Mouse (Mus musculus): Measurements from ENCODE around the gene Mss51.
A peak's percentile ranks its signal among the peaks of the same experiment; 100 is the strongest.

The Mss51 gene

DNA sequence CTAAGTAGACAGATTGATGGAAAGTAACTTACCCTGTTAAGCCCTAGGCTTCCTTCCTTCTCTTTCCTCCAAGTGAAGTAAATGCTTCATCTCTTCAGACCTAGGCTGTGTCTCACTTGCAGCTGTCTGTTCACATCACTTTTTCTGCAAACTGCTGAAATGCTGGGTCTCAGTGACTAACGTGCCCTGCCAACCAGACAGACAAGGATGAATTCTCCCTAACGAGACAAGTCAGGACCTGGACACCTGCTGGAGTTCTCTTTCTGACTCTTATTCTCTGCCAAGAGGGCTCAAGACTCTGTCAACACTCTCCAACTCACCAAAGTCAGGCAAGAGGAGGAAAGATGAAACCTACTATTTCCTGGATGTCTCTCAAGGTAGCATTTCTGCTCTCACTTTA is at the start of gene Mss51:
TSS of gene Mss51 (minus strand) at position 299 of the 400 bp plus-strand sequence.
- DNase-seq = no peak

DNA sequence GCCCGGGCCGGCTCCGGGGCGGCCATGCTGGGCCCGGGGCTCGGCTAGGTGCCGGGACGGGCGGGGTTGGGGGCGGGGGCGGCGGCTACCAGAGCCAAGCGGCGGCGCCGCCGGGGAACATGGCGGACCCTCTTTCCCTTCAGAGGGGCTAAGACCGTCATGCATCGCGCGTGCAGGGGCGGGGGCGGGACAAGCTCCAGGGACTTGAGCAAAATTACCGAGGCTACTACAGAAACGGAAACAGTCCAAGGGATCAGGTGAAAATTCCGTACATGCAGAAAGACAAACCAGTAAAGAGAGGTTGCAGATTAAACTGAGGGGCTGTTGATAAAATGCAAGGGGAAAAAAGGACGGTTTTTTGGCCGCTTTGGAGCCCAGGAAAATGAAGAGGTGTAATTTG is 49.7 kb upstream of the Mss51 start, which contains the start of gene Ppp3cb:
TSS of gene Ppp3cb (minus strand) at position 159 of the 400 bp plus-strand sequence.
- peak; percentile 86 for DNase-seq

DNA sequence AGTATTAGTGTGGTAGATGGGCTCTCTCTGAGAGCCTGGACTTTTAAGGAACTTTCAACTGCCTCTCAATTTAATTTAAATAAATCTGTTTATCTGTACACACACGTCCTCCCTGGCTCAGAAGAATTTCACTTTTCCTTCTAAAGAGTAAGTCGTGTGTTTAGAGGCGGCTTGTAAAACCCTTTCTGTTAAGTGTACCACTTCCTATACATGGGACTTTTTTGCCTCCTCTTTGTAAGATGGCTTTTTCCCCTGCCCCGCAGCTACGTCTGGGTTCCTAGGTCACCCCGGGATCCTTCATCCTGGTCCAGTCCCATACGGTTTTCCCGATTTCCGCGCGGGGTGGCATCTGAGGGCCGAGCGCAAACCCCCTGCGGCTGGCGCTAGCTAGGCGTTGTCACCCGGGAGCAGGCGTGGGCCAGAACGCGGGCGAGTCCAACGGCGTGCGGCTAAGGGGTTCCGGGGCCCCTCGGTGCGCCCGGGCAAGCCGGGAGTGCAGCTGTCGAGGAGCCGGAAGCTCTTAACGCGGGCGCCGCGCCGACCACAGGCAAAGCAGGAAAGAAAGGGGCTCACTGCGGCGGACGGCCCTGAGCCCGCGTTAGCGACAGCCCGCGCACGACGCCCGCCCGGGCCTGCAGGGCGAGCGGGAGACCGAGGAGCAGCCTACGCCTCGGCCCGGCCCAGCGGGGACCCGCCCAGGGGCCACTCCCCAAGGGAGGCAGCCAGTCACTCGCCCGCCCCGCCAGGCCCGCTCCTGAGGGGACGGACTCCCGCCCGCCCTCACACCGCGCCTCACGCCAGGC is 49.0 kb upstream of the Mss51 start:
- peak; percentile 74 to 79 for DNase-seq

DNA sequence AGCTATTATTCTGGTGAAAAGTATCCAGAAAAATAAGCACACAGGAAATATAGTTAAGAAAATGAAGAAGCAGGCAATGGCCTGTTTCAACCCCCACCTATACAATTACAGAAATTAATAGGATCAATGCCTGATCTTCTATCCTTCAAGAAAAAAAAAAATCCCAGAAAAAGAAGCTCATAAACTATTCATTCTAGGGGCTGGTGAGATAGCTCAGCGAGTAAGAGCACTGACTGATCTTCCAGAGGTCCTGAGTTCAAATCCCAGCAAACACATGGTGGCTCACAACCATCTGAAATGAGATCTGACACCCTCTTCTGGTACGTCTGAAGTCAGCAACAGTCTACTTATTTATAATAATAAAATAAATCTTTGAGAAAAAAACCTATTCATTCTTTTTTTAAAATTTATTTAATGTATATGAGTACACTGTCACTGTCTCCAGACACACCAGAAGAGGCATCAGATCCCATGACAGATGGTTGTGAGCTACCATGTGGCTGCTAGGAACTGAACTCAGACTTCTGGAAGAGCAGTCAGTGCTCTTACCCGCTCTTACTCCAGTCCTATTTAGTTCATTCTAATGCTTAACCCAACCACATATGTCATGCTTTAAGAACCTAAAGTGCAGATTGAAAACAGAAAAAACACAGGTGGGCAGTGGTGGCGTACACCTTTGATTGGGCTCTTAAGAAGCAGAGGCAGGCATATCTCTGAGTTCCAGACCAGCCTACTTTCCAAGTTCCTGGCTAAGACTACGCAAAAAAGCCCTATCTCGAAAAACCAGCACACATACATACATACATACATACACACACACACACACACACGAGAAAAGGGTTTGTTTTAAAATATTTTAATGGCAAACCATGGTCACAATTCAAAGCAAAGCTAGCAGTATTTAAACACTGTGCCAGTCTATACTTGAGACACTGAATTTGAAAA is 48.0 kb upstream of the Mss51 start:
- DNase-seq = no peak

DNA sequence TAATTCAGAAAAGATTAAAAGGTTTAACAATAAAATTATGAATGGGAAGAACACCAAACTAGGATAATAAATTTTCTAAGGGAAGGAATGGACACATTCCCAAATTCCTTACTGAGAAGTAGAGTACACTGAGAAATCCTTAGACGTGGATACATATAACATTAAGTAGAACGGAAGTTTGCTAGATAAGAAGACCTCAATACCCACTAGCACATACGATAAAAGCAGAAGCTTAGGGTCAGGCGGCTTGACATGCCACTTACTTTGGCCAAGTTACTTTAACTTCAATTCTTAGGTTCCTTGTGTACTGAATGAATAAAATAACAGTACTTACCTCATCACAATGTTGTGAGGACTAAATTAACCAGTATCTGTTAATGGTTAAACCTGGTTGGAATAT is 32.9 kb upstream of the Mss51 start:
- no peak for DNase-seq

DNA sequence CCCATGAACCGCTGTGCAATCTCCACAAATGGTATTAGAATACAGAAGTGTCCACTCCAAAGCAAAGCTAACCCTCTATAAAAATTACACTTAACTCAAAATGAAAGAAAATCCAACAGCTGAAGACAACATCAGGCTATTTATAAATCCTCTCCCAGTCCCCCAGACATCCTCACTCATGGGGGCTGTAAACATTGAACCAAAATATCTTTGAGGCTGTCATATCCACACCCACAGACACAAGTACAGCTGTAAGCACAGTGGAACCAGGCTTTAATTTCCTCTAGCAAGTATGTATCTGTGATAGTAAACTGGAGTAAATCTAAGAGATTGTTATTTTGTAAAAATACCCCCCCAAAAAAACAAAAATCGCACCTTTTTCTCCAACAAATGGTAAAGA is 23.5 kb upstream of the Mss51 start:
- DNase-seq = no peak

DNA sequence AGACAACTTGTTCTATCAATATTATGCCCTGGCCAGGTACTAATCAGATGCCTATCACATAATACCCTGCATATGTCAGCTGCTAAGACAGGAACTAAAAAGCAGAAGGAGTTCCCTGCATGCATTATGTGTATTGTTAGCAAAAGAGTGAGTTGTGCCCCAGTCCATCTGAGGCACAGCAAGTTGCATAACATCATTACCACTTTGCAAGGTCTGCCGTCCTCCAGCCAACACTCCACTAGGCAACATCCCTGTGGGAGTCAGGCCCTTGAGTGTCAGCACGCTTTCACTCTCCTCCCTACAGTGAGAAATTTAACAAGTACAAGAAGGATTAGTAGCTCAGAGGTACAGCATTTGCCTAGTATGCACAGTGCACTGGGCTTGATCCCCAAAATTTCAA is 11.7 kb upstream of the Mss51 start:
- DNase-seq = no peak

DNA sequence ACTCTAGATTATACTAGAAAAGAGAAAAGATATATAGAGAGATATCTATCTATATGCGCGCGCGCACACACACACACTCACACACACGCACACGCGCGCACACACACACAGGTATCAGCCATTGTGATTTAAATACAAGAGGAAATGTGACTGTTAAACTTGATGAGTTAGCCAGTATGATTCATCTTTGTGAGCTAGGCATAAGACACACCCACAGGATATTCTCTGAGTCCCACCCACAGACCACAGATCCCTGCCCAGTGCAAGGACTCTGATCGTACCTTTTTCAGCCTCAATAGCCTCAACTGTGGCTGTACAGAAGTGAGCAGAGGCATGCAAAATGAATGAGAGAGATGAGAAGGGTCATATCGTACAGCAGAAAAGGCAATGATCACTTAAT is 6.3 kb upstream of the Mss51 start:
- no peak for DNase-seq

DNA sequence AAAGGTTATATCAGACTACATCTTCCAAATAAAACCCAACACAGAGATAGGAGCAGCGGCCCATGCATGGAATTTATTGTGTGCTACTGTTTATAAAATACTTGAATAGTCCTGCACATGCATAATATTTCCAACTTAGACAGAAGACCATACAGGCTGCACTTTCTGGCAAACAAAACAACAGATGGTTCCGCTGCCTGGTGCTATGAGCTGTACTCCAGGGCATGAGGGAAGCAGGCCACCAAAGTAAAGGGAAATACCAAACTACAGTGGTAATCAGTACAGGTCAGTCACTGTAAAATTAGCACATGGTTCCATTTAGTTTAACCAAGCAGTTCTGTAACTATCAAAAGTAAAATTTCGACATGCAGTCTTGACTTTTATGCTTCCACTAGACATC is 3.3 kb upstream of the Mss51 start:
- peak in 1 of 2 experiments; percentile 26 for DNase-seq

DNA sequence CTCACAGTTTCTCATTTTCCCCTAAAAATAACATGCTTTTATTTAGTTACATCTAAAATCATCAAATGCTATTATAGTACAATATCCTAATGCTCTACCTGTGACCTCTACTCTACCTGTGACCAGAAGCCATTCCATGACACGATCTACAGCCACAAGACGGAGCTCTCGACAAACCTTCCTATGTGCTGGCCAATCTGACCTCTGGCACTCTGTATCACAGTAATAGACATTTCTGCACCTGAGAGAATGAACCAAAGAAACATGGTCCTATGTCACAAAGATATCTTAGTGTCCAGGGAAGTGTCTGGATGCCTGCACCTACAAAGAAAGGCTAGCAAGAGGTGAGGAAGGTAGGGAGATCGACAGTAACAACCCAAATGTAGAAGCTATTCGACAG is 10.7 kb downstream of the Mss51 start:
- no peak for DNase-seq

DNA sequence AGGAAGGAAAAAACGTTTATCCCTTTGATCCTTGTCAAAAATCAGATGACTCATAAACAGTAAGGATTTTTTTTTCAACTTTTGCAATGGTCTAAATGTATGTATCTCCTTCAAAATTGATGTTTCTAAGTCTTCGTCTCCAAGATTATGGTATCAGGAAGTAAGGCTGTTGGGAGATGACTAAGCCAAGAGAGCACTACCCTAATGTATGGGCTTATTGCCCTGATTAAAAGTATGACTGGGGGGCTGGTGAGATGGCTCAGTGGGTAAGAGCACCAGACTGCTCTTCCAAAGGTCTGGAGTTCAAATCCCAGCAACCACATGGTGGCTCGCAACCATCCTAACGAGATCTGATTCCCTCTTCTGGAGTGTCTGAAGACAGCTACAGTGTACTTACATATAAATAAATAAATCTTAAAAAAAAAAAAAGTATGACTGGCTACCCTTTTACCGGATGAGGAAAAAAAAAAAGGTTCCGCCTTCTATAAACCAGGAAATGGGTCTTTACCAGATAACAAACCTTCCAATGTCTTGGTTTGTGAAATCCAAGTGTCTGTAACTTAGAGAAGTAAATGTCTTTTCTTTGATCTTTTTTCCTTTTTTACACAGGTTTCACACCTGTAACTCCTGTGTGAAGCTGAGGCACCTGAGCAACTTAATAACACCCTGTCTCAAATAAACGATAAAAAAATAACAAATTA is 14.5 kb downstream of the Mss51 start:
- no peak for DNase-seq

DNA sequence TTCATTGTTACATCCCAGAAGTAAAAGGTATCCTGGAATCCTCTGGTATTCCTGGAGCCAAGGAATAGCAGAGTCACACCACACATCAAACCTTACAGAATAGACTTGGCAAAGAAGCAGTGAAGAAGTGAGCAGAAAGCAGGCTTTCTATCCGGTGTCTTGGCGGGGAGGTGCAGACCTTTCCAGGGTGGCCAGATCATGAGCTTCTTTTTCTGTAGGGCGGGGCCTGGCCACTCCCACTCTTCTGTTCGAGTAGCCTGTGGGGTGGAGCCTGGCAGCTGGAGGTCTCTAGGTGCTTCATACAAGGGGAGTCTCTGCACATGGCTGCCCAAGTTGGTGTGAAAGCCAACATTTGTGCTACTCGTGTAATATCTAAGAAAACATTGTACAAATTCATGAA is 15.5 kb downstream of the Mss51 start:
- DNase-seq = peak in 1 of 2 experiments; percentile 16

DNA sequence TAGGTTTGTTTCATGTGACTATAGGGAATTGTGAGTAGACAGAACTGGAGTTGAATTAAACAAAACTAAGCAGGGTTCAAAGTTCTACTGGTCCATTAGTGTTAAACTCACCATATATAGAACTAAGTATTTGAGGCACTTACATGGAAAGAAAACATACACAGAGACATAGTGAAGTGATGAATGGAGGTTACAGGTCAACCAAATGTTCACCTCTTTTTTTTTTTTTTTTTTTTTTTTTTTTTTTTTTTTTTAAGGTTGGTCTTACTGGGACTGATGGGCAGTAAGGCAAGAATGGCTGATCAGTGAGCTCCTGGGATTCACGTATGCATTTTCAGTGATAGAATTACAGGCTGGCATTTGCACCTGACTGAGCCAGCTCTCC is 16.5 kb downstream of the Mss51 start:
- no peak for DNase-seq

DNA sequence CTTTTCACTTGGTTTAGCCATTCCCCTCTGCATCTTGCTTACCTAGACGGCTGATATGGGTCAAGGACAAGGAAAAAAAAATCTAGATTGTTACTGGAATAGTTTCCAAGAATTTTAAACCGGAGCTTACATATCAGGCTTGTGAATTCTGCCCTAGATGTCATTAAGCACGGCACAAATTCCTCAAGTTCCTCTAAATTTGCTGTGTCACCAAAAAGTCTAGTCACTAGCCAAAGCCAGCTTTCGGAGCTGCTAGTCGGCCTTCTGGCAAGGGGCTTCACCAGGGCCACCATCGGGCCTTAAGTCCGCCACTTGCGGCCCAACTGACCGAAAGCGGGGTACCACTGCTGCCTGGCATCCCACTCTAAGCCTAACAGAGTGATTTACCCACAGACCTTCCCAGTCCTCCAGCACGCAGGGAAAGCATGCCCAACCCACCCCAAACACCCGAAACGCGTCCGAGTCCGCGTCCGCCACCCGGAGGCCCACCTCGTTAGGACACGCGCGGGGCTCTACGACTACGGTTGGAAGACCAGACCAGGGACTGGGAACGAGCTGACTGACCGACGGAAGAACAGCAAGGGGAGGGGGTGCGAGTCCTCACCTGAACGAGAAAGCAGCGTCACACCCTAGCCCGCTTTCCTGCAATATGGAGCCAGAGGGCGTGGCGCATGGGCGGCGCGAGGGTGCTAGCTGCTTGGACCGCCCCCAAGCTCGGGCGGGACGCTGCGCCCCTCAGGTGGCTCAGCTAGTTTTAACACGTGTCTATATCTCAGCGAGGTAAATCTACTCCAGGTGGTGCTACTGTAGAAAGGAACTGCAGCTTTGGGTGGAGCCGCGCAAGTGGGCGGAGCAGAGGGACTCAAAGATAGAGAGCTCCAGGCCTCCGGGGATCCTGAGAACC is 17.2 kb downstream of the Mss51 start, which contains the start of gene Anxa7:
TSS of gene Anxa7 (minus strand) at position 843 of the 904 bp plus-strand sequence.
- peak; percentile 70 to 74 for DNase-seq

DNA sequence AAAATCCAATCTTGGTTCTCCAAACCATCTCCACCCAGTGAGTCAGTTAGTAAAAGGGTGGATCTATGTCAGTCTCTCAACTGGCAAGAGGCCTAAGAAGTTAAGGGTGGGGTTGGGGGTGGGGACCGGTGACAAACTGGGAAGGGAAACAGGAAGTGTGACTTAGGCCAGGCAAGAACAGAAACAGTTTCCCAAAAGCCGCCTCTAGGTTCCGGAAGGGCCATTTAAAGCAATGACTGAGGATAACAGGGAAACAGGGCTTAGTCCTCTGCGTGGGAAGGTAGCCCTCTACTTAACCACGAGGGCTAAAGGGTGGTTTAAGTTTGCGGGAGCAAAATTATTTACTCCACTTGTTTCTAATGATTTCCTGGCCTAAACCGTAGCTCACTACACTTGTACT is 17.9 kb downstream of the Mss51 start:
- DNase-seq = no peak

DNA sequence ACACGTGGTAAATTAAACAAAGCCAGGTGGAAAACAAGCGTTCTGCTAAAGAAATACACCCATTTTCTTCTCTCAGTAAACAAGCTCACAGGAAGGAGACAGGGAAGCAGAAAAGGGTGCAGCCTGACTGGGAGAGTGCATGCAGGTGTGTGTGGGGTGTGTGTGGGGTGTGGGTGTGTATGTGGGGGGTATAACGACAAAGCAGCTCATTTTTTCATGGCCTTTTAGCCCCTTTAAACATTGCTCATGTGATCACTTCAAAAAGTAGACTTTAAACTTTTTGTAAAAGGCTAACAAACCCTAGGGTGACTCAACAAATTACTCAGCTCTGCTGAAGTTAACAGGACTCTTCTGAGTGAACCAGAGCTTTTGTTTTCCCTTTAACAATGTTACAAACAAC is 18.3 kb downstream of the Mss51 start:
- DNase-seq = no peak

DNA sequence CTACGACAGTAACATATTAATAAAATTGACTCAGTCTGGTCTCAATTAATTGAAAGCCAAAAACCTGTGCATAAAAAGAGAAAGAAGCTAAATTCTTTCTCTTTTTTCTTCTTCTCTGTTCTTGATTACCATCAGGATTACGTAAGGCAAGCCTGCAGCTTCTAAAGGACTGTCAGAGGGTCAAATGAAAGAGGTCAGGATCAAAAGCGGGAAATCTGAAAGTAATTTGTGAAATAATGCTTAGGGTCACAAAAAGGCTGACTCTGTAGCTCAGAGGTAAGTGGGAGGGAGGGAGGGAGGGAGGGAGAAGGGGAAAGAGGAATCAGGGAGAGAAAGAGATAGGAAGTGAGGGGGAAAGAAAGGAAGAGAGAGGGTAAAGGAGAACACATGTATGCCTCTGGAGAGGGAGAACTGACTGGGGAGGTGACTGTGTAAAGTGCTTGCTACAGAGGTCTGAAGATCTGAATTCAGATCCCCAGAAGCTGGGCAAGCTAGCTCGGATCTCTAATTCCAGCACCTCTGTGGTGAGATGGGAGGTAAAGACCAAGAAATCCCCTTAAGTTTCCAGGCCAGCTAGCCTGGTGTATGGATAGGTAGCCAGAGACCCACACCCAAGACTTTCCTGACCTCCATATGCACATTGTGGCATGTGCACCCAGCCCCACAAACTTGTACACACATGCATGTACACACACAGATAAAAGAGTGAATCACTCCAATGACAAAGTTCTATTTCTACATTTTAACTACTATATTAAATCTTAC is 19.3 kb downstream of the Mss51 start:
- no peak for DNase-seq

DNA sequence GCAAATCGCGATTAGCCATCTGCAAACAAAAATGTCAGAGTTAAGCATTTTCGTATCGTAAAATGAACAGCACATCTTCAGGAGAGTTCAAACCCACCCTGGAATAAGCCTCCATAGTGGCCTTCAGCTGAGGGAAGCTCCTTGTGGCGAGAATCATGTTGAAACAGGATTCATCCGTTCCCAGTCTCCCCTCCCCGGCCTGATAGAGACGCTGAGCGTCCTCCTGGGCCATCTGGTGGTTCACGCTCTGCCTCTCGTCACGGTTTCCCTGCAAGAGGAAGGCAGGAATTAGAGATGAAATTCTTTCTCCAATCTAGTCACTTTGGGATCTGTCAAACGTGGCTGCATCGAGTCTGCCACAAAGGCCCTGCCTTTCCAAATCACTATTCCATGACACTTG is 36.5 kb downstream of the Mss51 start:
- DNase-seq = peak in 1 of 2 experiments; percentile 18

DNA sequence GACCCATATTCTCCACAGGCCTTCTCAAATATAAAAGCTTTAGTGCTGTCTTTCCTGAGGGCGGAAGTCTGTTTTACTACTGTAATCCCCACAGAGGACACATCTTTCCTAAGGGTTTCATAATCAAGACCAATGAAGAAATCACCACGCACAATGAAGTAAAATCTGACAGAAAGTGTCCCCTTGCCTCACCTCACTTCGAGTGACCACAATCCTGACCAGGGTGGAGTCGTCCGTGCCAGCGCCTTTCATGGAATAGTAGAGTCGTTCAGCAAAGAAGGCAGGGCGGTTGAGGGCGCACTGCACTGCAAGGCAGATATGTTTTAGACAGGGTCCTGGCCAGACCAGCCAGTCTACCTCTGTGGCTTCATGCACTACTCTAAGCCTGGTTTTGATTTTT is 38.3 kb downstream of the Mss51 start:
- DNase-seq = no peak

DNA sequence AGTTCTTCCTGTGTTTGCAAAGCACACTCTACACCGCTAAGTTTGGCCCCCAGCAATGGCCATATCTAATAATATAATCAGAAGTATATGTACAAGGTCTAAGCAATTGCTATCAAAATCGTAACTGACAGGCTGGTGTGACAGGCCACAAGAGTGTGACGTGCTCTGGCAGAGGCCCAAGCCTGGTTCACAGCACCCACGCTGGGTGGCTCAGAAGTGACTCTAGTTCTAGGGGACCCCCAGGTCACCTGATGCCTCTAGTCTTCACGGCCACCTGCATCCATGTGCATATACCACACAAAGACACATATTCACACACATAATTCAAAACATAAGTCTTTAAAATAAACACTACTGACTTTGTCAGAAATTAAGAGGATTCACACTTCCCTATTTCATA is 43.8 kb downstream of the Mss51 start:
- DNase-seq = no peak

DNA sequence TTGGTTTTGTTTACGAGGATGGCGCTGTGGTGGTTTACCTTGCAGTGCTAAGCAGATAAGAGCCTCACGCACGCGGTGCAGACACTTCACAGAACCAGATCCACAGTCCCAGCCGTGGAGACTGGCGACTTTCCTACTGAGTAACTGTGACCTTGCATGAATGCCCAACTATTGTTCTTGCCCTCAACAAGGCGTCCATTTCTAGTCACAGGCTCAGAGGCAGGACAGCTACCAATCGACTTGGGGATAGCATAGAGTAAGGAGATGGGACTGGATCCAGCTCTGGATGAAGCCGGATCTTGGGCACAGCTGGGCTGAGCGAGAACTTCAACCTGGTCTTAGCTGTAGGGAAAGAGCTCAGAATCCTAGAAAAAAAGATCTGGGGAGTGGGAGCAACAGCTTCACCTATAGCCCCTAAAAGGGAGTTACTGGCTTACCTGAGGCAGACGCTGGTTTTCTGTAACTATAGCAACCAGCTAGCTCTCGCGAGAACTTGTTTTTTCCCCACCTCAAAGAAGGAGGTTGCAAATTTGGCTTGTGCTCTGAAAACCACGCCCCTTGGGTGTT is 44.9 kb downstream of the Mss51 start, which contains the start of gene Cfap70:
TSS of gene Cfap70 (minus strand) at position 462 of the 567 bp plus-strand sequence.
- DNase-seq = peak; percentile 67 to 71

All from cerebellum, postnatal 14 days (tissue).